Mouse (Mus musculus): ENCODE measurements at regions not wholly inside any gene's neighbourhood (a gene's known extent, or its start where the extent isn't known, plus 50 kb on each side); places are given as distances from the start of the nearest gene placed in this dataset.

GRCm38 (mm10) chr2:78975393-78975774, 107.5 kb downstream of the Ube2e3 start:
- TF ChIP-seq POLR2A (IDR thresholded peaks at IDR 0.05; ENCODE audit: borderline replicate concordance, low read depth, low read length) (no peak), CTCF (IDR thresholded peaks at IDR 0.05; ENCODE audit: low read depth, low read length) (no peak)
